29 mouse cellular contexts compared by ENCODE assay signal in the genomic region with DNA sequence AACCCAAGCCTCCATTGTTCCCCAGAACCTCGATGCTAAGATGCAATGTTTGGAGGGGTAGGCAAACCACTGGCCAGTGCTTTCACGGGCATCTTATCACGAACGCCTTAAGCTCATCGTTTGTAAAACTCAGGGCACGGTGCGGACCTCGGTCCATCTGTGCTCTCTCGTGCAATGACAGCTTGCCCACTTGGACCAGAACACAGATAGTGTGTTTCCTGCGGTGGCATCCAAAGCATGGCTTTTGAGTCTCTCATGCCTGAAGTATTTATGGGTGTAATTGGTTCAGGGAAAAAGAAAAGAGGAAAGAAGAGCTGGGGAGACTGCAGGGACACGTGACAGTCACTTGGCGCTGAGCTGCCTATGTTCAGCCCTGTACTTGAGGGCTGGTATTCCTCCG. TPM values are rescaled to one million over a fixed set of nuclear protein-coding genes. Genes with fewer than 3 reads are reported as not detected.
"Had no signal": no experiment of that assay in that cellular context is flagged by ENCODE, and none has a peak within 500 bp of the region (broad histone marks: within the 10 kb centered on the region; RNA-seq: fewer than 3 reads in every experiment).

No protein-coding gene starts in this region.

- H3K4me2 ChIP-seq: limb, embryonic 13.5 days; liver, embryonic 13.5 days; lung, embryonic 14.5 days; midbrain, embryonic 12.5 days; midbrain, embryonic 15.5 days; neural tube, embryonic 13.5 days had no signal

- DNase-seq: kidney, adult 9 months; kidney, postnatal 25 days; layer of hippocampus, postnatal 36 days; liver; liver, embryonic 13.5 days; lung, embryonic 14.5 days; retina, postnatal 1 day; right cerebral cortex, postnatal 25 days; thymus, adult 18-20 months; thymus, postnatal 36 days had no signal

- H3K9ac ChIP-seq: limb, embryonic 13.5 days; liver, embryonic 13.5 days; lung, embryonic 14.5 days; midbrain, embryonic 12.5 days; midbrain, embryonic 15.5 days; neural tube, embryonic 13.5 days had no signal

- H3K9me3 ChIP-seq: limb, embryonic 10.5 days; limb, embryonic 13.5 days; liver, embryonic 13.5 days; midbrain, embryonic 12.5 days; midbrain, embryonic 15.5 days; neural tube, embryonic 13.5 days had no signal

- H3K27ac ChIP-seq: left cerebral cortex, adult 2 months; limb, embryonic 10.5 days; limb, embryonic 13.5 days; liver, embryonic 13.5 days; macrophage; midbrain, embryonic 12.5 days; midbrain, embryonic 15.5 days; neural tube, embryonic 13.5 days had no signal

- ATAC-seq: lung, postnatal 0 days; midbrain, embryonic 15.5 days had no signal

- H3K4me1 ChIP-seq: limb, embryonic 10.5 days; liver, embryonic 13.5 days; midbrain, embryonic 12.5 days; midbrain, embryonic 15.5 days had no signal

- H3K27me3 ChIP-seq: limb, embryonic 13.5 days; liver, embryonic 13.5 days; midbrain, embryonic 12.5 days; midbrain, embryonic 15.5 days; neural tube, embryonic 13.5 days had no signal

- H3K4me3 ChIP-seq: left cerebral cortex, adult 2 months; limb, embryonic 10.5 days; limb, embryonic 13.5 days; liver, embryonic 13.5 days; midbrain, embryonic 12.5 days; midbrain, embryonic 15.5 days; myocyte; neural tube, embryonic 13.5 days had no signal

RNA-seq across cellular contexts. Expression of a gene that starts 59.4 kb away (rescaled TPM):
- total RNA-seq: megakaryocyte, adult 5-6 weeks; monocyte, adult 5-6 weeks; neutrophil, adult 5-6 weeks had no signal
- polyA plus RNA-seq: macrophage had no signal

RNA-seq across cellular contexts. Expression of a gene that starts 60.0 kb away (rescaled TPM):
- total RNA-seq: layer of hippocampus, adult 8-10 months; layer of hippocampus, postnatal 10 days; layer of hippocampus, postnatal 36 days; left cerebral cortex, adult 2 months; left cerebral cortex, postnatal 25 days; megakaryocyte, adult 5-6 weeks; monocyte, adult 5-6 weeks; neutrophil, adult 5-6 weeks had no signal
- polyA plus RNA-seq: kidney, embryonic 16.5 days; limb, embryonic 10.5 days; limb, embryonic 13.5 days; liver, embryonic 13.5 days; liver, embryonic 16.5 days; lung, embryonic 14.5 days; lung, postnatal 0 days; macrophage; midbrain, embryonic 12.5 days; midbrain, embryonic 15.5 days; myocyte; neural tube, embryonic 13.5 days; small intestine, adult 2 months; stomach, embryonic 16.5 days had no signal
